Mouse (Mus musculus) left cerebral cortex, adult 18-20 months (tissue): Measurements from ENCODE around the gene Ube2d3. TPM values are rescaled to one million over a fixed set of nuclear protein-coding genes. Genes with fewer than 3 reads are reported as not detected.
"Not testable (repeated sequence)": the region's sequence is repeated elsewhere in the genome, so short reads cannot be mapped to it uniquely, and the experiment has no call there.

Source experiments
- DNase-seq, 2 experiments: peaks; one replicate each; pipeline ENCODE4 v3.0.0; 2021 to 2022; ENCODE audit warnings: low spot score in 2 of 2, mixed read lengths in 1 of 2
- total RNA-seq, 2 experiments: library from RNA; stranded (reverse); gene quantifications; 2 replicates each; pipeline ENCODE4 v1.2.3; 2021

Gene Ube2d3
- total RNA-seq, 2 experiments from 2014 or later, result 238 to 245 TPM

GRCm38 (mm10) chr3:135487803-135488202 is 49.9 kb downstream of the Ube2d3 start:
- no peak for DNase-seq

- no peak for DNase-seq
Measured at GRCm38 (mm10) chr3:135489865-135490520, 52.0 kb downstream of the Ube2d3 start.

DNA sequence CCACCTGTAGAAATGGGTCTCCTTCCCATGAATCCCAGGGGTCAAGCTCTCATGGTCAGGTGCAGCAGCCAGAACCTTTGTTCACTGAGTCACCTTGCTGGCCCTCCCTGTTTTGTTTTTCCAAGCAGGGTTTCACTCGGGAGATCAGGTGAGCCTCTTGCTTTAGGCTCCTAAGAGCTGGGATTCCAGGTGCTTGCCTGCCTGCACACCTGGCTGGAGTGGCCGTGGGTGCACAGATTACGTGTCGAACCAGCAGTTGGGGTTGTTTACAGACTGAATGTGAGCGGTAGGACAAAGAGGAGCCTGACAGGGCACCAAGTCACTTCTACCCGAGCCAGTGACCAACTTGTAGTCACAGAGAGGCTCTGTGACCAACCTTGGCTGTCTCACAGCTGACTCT is 53.2 kb downstream of the Ube2d3 start:
- no peak for DNase-seq

DNA sequence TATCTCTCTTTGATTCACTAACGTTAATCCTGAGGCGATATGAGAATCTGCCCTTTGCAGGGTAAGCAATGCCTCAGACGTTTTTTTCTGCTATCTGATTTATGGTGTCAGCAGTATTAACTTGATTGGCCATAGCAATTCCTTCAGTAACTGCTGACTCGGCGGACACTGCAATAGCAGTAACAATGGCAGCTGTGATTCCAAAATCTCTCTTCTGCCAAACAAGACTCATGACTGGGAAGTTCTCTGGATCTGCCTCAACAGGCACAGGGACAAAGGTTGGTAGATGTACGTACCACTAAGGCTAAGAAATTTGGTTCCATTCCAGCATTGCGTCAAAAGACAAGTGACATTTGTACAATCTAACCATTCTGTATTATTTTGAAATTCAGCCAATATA is 55.4 kb downstream of the Ube2d3 start:
- not testable (repeated sequence) for DNase-seq

DNA sequence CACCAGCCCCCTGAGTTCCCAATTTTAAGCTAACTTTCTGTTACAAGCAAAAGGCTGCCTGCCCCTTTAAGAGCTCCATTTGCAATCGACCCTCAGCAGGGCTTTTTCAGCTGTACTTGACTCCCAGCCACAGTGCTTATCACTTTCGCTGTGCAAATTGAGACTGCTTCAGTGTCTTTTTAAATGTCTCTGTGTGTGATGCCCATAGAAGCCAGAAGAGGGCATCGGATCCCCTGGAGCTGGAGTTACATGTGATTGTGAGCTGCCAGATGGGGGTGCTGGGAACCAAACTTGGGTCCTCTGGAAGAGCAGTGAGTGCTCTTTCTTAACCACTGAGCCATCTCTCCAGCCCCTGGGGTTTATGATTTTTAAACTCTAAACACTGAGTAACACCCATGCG is 60.0 kb downstream of the Ube2d3 start:
- not testable (repeated sequence) for DNase-seq

DNA sequence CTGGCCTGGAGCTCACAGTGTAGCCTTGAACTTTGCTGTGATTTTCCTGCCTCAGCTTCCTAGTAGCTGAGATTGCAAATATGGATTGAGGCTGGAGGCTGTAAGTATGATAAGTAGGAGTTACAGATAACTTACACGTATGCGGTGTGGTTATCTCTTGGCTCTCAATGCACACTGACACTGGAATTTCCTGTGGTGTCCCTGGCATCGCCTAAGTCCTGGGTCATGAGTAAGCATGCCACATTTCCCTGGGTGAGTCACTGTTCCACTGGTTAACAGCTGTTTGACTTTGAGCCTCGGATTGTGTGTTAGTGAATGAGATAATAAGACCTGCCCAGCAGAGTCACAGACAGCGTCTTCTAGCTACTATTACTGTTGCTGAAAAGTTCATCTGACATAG is 60.9 kb downstream of the Ube2d3 start:
- no peak for DNase-seq

- no peak for DNase-seq
Measured at GRCm38 (mm10) chr3:135503160-135503559, 65.2 kb downstream of the Ube2d3 start.

- peak; percentile 34 to 50 for DNase-seq
Measured at GRCm38 (mm10) chr3:135505369-135505909, 67.5 kb downstream of the Ube2d3 start.

GRCm38 (mm10) chr3:135505916-135506482 is 68.0 kb downstream of the Ube2d3 start:
- no peak for DNase-seq

DNA sequence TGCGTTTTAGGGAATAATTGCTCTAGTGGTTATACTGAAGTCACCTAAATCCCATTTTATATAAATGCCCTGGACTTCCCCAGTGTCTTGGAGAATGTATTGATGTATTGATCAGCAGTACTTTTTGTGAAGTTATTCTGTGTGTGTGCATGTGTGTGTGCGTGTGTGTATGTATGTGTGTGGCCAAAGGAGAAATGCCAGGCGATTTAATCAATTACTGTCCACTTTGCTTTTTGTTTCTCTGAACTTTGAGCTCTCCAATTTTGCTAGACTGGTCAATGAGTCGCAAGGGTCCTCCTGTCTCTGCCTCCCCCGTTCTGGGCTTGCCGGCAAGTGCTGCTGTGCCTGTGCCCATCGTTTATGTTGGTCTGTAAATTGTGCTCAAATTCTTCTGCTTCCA is 69.6 kb downstream of the Ube2d3 start:
- no peak for DNase-seq

GRCm38 (mm10) chr3:135508191-135508590 is 70.2 kb downstream of the Ube2d3 start:
- no peak for DNase-seq

- DNase-seq, result no peak
Measured at GRCm38 (mm10) chr3:135510372-135510771, 72.4 kb downstream of the Ube2d3 start.

GRCm38 (mm10) chr3:135511683-135512082 is 73.7 kb downstream of the Ube2d3 start:
- DNase-seq, result no peak

DNA sequence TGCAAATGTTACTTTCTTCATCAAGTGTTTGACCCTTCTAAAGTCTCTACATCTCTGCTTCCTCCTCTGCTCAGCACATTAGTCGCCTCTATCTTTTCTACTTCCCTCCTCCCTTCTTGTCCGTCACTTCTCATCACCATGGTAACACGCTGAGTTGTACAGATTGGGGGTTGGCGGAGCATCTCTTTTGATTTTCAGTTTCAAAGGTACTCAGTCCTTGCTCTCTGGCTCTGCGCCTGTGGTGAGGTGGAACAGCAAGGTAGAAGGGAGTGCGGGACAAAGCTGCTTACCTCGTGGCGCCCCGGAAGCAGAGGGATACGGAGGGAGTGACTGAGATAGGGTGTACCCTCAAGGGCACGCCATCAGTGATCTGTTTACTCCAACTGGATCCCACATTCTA is 75.3 kb downstream of the Ube2d3 start:
- DNase-seq, result no peak

DNA sequence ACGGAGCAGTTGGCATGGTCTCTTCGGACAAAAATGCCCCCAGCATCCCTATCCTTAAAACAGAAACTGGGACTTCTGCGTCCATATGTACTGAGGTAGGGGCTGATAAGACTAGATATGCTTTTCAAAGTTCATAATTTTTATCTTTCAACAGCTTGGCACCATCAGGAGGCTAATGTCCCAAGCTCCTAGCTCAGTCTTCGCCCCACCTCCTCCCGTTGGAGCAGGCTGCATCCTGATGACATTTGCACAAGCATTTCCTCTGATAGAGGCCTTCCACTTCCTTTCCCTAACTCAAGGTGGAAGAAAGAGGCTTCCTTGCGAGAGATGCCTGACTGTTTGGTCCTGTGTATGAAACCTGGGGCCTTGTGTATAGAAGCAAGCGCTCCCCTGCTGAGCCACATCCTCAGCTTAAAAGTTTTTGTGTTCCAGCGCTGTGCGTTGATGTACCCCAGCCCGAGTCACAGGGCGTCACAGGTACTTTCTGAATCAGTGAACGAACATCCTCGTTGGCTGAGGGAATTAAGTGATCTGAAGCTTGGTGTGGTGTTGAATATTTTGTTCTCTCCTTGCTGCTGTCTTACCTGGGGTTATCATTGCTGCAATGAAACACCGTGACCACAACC is 76.0 kb downstream of the Ube2d3 start:
- no peak for DNase-seq

GRCm38 (mm10) chr3:135515246-135515645 is 77.3 kb downstream of the Ube2d3 start:
- DNase-seq, result no peak

DNA sequence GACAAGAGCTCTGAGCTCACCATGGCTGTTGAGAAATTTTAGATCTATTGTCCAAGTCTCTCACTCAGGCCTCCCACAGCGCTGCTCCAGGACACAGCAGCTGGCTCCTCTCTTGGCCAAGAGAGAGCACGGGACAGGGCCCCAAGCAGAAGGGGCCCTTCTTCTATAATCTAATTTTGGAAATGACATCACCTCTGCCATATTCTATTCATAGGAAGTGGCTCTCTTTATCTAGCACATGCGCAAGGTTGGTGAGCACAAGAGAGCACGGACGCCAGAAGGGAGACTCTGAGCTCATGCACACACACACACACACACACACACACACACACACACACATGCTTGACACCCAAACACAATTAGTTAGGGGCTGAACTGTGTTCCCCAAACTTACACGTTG is 78.9 kb downstream of the Ube2d3 start:
- no peak for DNase-seq

Other genes starting within 250 kb of the Ube2d3 start
- gene Cenpe, start 225.6 kb upstream of the Ube2d3 start, total RNA-seq, result 1 to 10 TPM in 1 of 2 experiments, under 1 TPM in 1; 0.89 to 1.5 TPM
- gene Bdh2, start 156.9 kb upstream of the Ube2d3 start, total RNA-seq, result 1 to 10 TPM; 3.8 to 4.6 TPM
- 1 to 10 TPM; 2.4 to 3.4 TPM for gene Slc9b2, start 130.4 kb upstream of the Ube2d3 start, total RNA-seq
- gene Slc9b1, start 90.1 kb upstream of the Ube2d3 start, total RNA-seq, result 1 to 10 TPM in 1 of 2 experiments, under 1 TPM in 1; 0.21 to 1.3 TPM
- 10 to 100 TPM; 34.6 to 36.0 TPM for gene Cisd2, start 14.2 kb upstream of the Ube2d3 start, total RNA-seq
- 10 to 100 TPM in 1 of 2 experiments, 1 to 10 TPM in 1; 9.1 to 10.1 TPM for gene Manba, start 47.5 kb downstream of the Ube2d3 start, total RNA-seq